Mouse (Mus musculus): Measurements from ENCODE around the gene Cops2. TPM values are rescaled to one million over a fixed set of nuclear protein-coding genes. Genes with fewer than 3 reads are reported as not detected.

Cops2 gene
- 67.0 and 76.3 TPM in 2 replicates for polyA plus RNA-seq (2012; rRNA removed)

GRCm38 (mm10) chr2:125858521-125859280 is at the start of gene Cops2, which contains the start of gene Galk2:
Cops2 (minus strand) TSS chr2:125859139.
Galk2 (plus strand) TSS chr2:125859109.
- peak within 1 kb of the TSS; percentile 91 for H3K4me3 ChIP-seq (replicated peaks; ENCODE audit: insufficient read depth, low read depth, low read length)
- DNase-seq: peak; percentile 93 to 96
- under 1% methylated on average over 46 of the region's 54 CpGs for WGBS
- no peaks in the 10 kb centered on the region for H3K4me1 ChIP-seq (ENCODE audit: control insufficient read depth, insufficient read depth, low read length)
- TF ChIP-seq CTCF (IDR thresholded peaks at IDR 0.05; ENCODE audit: borderline replicate concordance, insufficient read depth, low read depth, low read length): no peak
- TF ChIP-seq POLR2A (IDR thresholded peaks at IDR 0.05; ENCODE audit: borderline replicate concordance, insufficient read depth, low read length): peak; percentile 75; the same call in 1 of the 2 replicates
- peak within 1 kb of the TSS; percentile 69 for H3K27ac ChIP-seq (ENCODE audit: insufficient read depth, low read length)
- no peaks in the 10 kb centered on the region for H3K27me3 ChIP-seq (ENCODE audit: control insufficient read depth, insufficient read depth, low read length)

GRCm38 (mm10) chr2:125907580-125908255 is 48.8 kb upstream of the Cops2 start:
- H3K4me3 ChIP-seq (replicated peaks; ENCODE audit: insufficient read depth, low read depth, low read length): no peak overlapping the region
- H3K27me3 ChIP-seq (ENCODE audit: control insufficient read depth, insufficient read depth, low read length): no peaks in the 10 kb centered on the region
- 79% methylated on average over 4 of the region's 4 CpGs for WGBS
- no peak overlapping the region for H3K27ac ChIP-seq (ENCODE audit: insufficient read depth, low read length)
- DNase-seq: no peak
- no peak for TF ChIP-seq CTCF (IDR thresholded peaks at IDR 0.05; ENCODE audit: borderline replicate concordance, insufficient read depth, low read depth, low read length)
- H3K4me1 ChIP-seq (ENCODE audit: control insufficient read depth, insufficient read depth, low read length): no peaks in the 10 kb centered on the region

GRCm38 (mm10) chr2:125906407-125907066 is 47.6 kb upstream of the Cops2 start:
- H3K27ac ChIP-seq (ENCODE audit: insufficient read depth, low read length): no peak overlapping the region
- no peaks in the 10 kb centered on the region for H3K27me3 ChIP-seq (ENCODE audit: control insufficient read depth, insufficient read depth, low read length)
- WGBS: 85% methylated on average over 4 of the region's 4 CpGs
- H3K4me3 ChIP-seq (replicated peaks; ENCODE audit: insufficient read depth, low read depth, low read length): no peak overlapping the region
- no peaks in the 10 kb centered on the region for H3K4me1 ChIP-seq (ENCODE audit: control insufficient read depth, insufficient read depth, low read length)
- TF ChIP-seq POLR2A (IDR thresholded peaks at IDR 0.05; ENCODE audit: borderline replicate concordance, insufficient read depth, low read length): no peak
- TF ChIP-seq CTCF (IDR thresholded peaks at IDR 0.05; ENCODE audit: borderline replicate concordance, insufficient read depth, low read depth, low read length): no peak
- DNase-seq: no peak

GRCm38 (mm10) chr2:125901426-125901825 is 42.5 kb upstream of the Cops2 start:
- TF ChIP-seq CTCF (IDR thresholded peaks at IDR 0.05; ENCODE audit: borderline replicate concordance, insufficient read depth, low read depth, low read length): no peak
- Histone ChIP-seq H3K27me3 (ENCODE audit: control insufficient read depth, insufficient read depth, low read length) (no peaks in the 10 kb centered on the region), H3K4me1 (ENCODE audit: control insufficient read depth, insufficient read depth, low read length) (no peaks in the 10 kb centered on the region), H3K27ac (ENCODE audit: insufficient read depth, low read length) (no peak overlapping the region), H3K4me3 (replicated peaks; ENCODE audit: insufficient read depth, low read depth, low read length) (no peak overlapping the region)
- no peak for DNase-seq
- 87% methylated on average over 3 of the region's 3 CpGs for WGBS

- DNase-seq: no peak
- H3K27me3 ChIP-seq (ENCODE audit: control insufficient read depth, insufficient read depth, low read length): no peaks in the 10 kb centered on the region
- H3K4me1 ChIP-seq (ENCODE audit: control insufficient read depth, insufficient read depth, low read length): no peaks in the 10 kb centered on the region
- TF ChIP-seq CTCF (IDR thresholded peaks at IDR 0.05; ENCODE audit: borderline replicate concordance, insufficient read depth, low read depth, low read length) (no peak), POLR2A (IDR thresholded peaks at IDR 0.05; ENCODE audit: borderline replicate concordance, insufficient read depth, low read length) (no peak)
- WGBS: 87% methylated on average over 6 of the region's 6 CpGs
- no peak overlapping the region for H3K4me3 ChIP-seq (replicated peaks; ENCODE audit: insufficient read depth, low read depth, low read length)
- H3K27ac ChIP-seq (ENCODE audit: insufficient read depth, low read length): no peak overlapping the region
Measured at GRCm38 (mm10) chr2:125900797-125901410, 42.0 kb upstream of the Cops2 start.

- H3K4me1 ChIP-seq (ENCODE audit: control insufficient read depth, insufficient read depth, low read length): no peaks in the 10 kb centered on the region
- H3K4me3 ChIP-seq (replicated peaks; ENCODE audit: insufficient read depth, low read depth, low read length): no peak overlapping the region
- DNase-seq: no peak
- no peaks in the 10 kb centered on the region for H3K27me3 ChIP-seq (ENCODE audit: control insufficient read depth, insufficient read depth, low read length)
- 91% methylated on average over 3 of the region's 3 CpGs for WGBS
- H3K27ac ChIP-seq (ENCODE audit: insufficient read depth, low read length): no peak overlapping the region
- TF ChIP-seq CTCF (IDR thresholded peaks at IDR 0.05; ENCODE audit: borderline replicate concordance, insufficient read depth, low read depth, low read length): no peak
- no peak for TF ChIP-seq POLR2A (IDR thresholded peaks at IDR 0.05; ENCODE audit: borderline replicate concordance, insufficient read depth, low read length)
Measured at GRCm38 (mm10) chr2:125896355-125896754, 37.4 kb upstream of the Cops2 start.

GRCm38 (mm10) chr2:125895099-125895498 is 36.2 kb upstream of the Cops2 start:
- DNase-seq: no peak
- H3K27me3 ChIP-seq (ENCODE audit: control insufficient read depth, insufficient read depth, low read length): no peaks in the 10 kb centered on the region
- H3K4me1 ChIP-seq (ENCODE audit: control insufficient read depth, insufficient read depth, low read length): no peaks in the 10 kb centered on the region
- no peak for TF ChIP-seq CTCF (IDR thresholded peaks at IDR 0.05; ENCODE audit: borderline replicate concordance, insufficient read depth, low read depth, low read length)
- TF ChIP-seq POLR2A (IDR thresholded peaks at IDR 0.05; ENCODE audit: borderline replicate concordance, insufficient read depth, low read length): no peak
- WGBS: 89% methylated on average over 4 of the region's 4 CpGs
- H3K27ac ChIP-seq (ENCODE audit: insufficient read depth, low read length): no peak overlapping the region
- H3K4me3 ChIP-seq (replicated peaks; ENCODE audit: insufficient read depth, low read depth, low read length): no peak overlapping the region
